Mouse (Mus musculus) brain, embryonic 14.5 days (tissue): ENCODE results near the gene Fbp2. TPM values are rescaled to one million over a fixed set of nuclear protein-coding genes. Genes with fewer than 3 reads are reported as not detected.

Experiments
- DNase-seq: peaks from one replicate; pipeline ENCODE4 v3.0.0-alpha.2; 2011; ENCODE audit warnings: low read depth
- CTCF ChIP-seq: fragments of 200-500 bp; IDR thresholded peaks from 2 replicates; pipeline ENCODE4 v1.5.1; 2012; ENCODE audit warnings: inconsistent platforms, mild to moderate bottlenecking, moderate library complexity, borderline replicate concordance; ENCODE audit not compliant: insufficient read depth, insufficient read length; ENCODE audit errors: extremely low read depth
- POLR2A ChIP-seq: fragments of 200-500 bp; IDR thresholded peaks from 2 replicates; pipeline ENCODE4 v1.6.1; 2012; ENCODE audit warnings: mild to moderate bottlenecking, inconsistent platforms, borderline replicate concordance; ENCODE audit not compliant: poor library complexity, insufficient read depth, insufficient read length, severe bottlenecking; ENCODE audit errors: extremely low read depth
- polyA plus RNA-seq: library from polyadenylated mRNA; depleted of rRNA; stranded (reverse); fragments of >200 nt; gene quantifications from 2 replicates; pipeline ENCODE4 v1.2.3, GENCODE M21; 2012; rRNA removed

The Fbp2 gene
- polyA plus RNA-seq: 0.31 and 0.33 TPM in 2 replicates

- DNase-seq: no peak
- TF ChIP-seq POLR2A (no peak), CTCF (no peak)
Measured at GRCm38 (mm10) chr13:62857941-62858915, at the start of gene Fbp2. Gene Fbp2, minus strand, starts transcription at chr13:62858422.

GRCm38 (mm10) chr13:62907527-62908162 lies 49.4 kb upstream of the Fbp2 start:
- DNase-seq: no peak
- TF ChIP-seq POLR2A: no peak
- no peak for TF ChIP-seq CTCF

- no peak for DNase-seq
- no peak for TF ChIP-seq POLR2A
- no peak for TF ChIP-seq CTCF
Measured at GRCm38 (mm10) chr13:62901139-62901538, 42.9 kb upstream of the Fbp2 start.

GRCm38 (mm10) chr13:62897927-62898646 lies 39.9 kb upstream of the Fbp2 start:
- TF ChIP-seq POLR2A (no peak), CTCF (no peak)
- peak; percentile 21 for DNase-seq

GRCm38 (mm10) chr13:62893044-62893842 lies 35.0 kb upstream of the Fbp2 start:
- TF ChIP-seq POLR2A (no peak), CTCF (no peak)
- DNase-seq: no peak

GRCm38 (mm10) chr13:62889311-62889710 lies 31.1 kb upstream of the Fbp2 start:
- DNase-seq: no peak
- no peak for TF ChIP-seq CTCF
- no peak for TF ChIP-seq POLR2A

- TF ChIP-seq CTCF (no peak), POLR2A (no peak)
Measured at GRCm38 (mm10) chr13:62887712-62888441, 29.7 kb upstream of the Fbp2 start, which contains the start of gene Fbp1. Gene Fbp1, minus strand, starts transcription at chr13:62888282.

GRCm38 (mm10) chr13:62884536-62884935 lies 26.3 kb upstream of the Fbp2 start:
- no peak for DNase-seq
- TF ChIP-seq POLR2A: no peak
- TF ChIP-seq CTCF: no peak

More at GRCm38 (mm10) chr13:62887712-62888441, 29.7 kb upstream of the Fbp2 start, which contains the start of gene Fbp1:
- no peak for DNase-seq

- TF ChIP-seq POLR2A: no peak
- no peak for TF ChIP-seq CTCF
- no peak for DNase-seq
Measured at GRCm38 (mm10) chr13:62883925-62884324, 25.7 kb upstream of the Fbp2 start.

GRCm38 (mm10) chr13:62883436-62883835 lies 25.2 kb upstream of the Fbp2 start:
- TF ChIP-seq CTCF: no peak
- TF ChIP-seq POLR2A: no peak
- DNase-seq: no peak

GRCm38 (mm10) chr13:62882856-62883255 lies 24.6 kb upstream of the Fbp2 start:
- DNase-seq: no peak
- TF ChIP-seq CTCF: no peak
- no peak for TF ChIP-seq POLR2A
